Mouse (Mus musculus) neural tube, embryonic 10.5 days (tissue): ENCODE measurements around the gene Mpv17l.
"Not testable (repeated sequence)": the region's sequence is repeated elsewhere in the genome, so short reads cannot be mapped to it uniquely, and the experiment has no call there.

ENCODE experiments used
- DNase-seq: peaks from one replicate; pipeline ENCODE4 v3.0.0-alpha.2; 2017; ENCODE audit warnings: low spot score; ENCODE audit errors: extremely low spot score

The Mpv17l gene

GRCm38 (mm10) chr16:13902888-13903483, at the start of gene Mpv17l, which contains the start of gene Pdxdc1:
TSS of gene Mpv17l (plus strand) at chr16:13903161.
TSS of gene Pdxdc1 (minus strand) at chr16:13903131.
- peak; percentile 98 for DNase-seq

- no peak for DNase-seq
Observed at GRCm38 (mm10) chr16:13853886-13854285, 49.1 kb upstream of the Mpv17l start.

- no peak for DNase-seq
Observed at GRCm38 (mm10) chr16:13866076-13866475, 36.9 kb upstream of the Mpv17l start.

GRCm38 (mm10) chr16:13866616-13867015, 36.3 kb upstream of the Mpv17l start:
- DNase-seq, result no peak

- not testable (repeated sequence) for DNase-seq
Observed at GRCm38 (mm10) chr16:13867406-13867805, 35.6 kb upstream of the Mpv17l start.

- peak; percentile 44 for DNase-seq
Observed at GRCm38 (mm10) chr16:13867910-13868514, 34.9 kb upstream of the Mpv17l start.

- no peak for DNase-seq
Observed at GRCm38 (mm10) chr16:13875483-13875882, 27.5 kb upstream of the Mpv17l start.

GRCm38 (mm10) chr16:13883094-13883774, 19.7 kb upstream of the Mpv17l start:
- no peak for DNase-seq

GRCm38 (mm10) chr16:13890449-13890848, 12.5 kb upstream of the Mpv17l start:
- no peak for DNase-seq

- no peak for DNase-seq
Observed at GRCm38 (mm10) chr16:13892850-13893249, 10.1 kb upstream of the Mpv17l start.

GRCm38 (mm10) chr16:13894097-13894496, 8.9 kb upstream of the Mpv17l start:
- DNase-seq, result no peak

- no peak for DNase-seq
Observed at GRCm38 (mm10) chr16:13895740-13896139, 7.2 kb upstream of the Mpv17l start.

GRCm38 (mm10) chr16:13896357-13896756, 6.6 kb upstream of the Mpv17l start:
- no peak for DNase-seq

GRCm38 (mm10) chr16:13898981-13899380, 4.0 kb upstream of the Mpv17l start:
- no peak for DNase-seq

- DNase-seq, result no peak
Observed at GRCm38 (mm10) chr16:13902397-13902831, 547 bp upstream of the Mpv17l start.

GRCm38 (mm10) chr16:13903488-13903887, 527 bp downstream of the Mpv17l start:
- DNase-seq, result no peak

GRCm38 (mm10) chr16:13907297-13907696, 4.3 kb downstream of the Mpv17l start:
- no peak for DNase-seq

- DNase-seq, result no peak
Observed at GRCm38 (mm10) chr16:13920093-13920492, 17.1 kb downstream of the Mpv17l start.

- no peak for DNase-seq
Observed at GRCm38 (mm10) chr16:13921063-13921462, 18.1 kb downstream of the Mpv17l start.

- DNase-seq, result no peak
Observed at GRCm38 (mm10) chr16:13921781-13922180, 18.8 kb downstream of the Mpv17l start.

- not testable (repeated sequence) for DNase-seq
Observed at GRCm38 (mm10) chr16:13922499-13922898, 19.5 kb downstream of the Mpv17l start.

GRCm38 (mm10) chr16:13922966-13923365, 20.0 kb downstream of the Mpv17l start:
- DNase-seq, result not testable (repeated sequence)
